Mouse (Mus musculus) liver, embryonic 15.5 days (tissue): ENCODE data around the gene Cdc45. TPM values are rescaled to one million over a fixed set of nuclear protein-coding genes. Genes with fewer than 3 reads are reported as not detected.
A peak's percentile ranks its signal among the peaks of the same experiment; 100 is the strongest.

ENCODE experiments used
- ATAC-seq: fragments of 200-750 bp; cut with Nextera tagmentation; 2 replicates; pipeline ENCODE4 v1.8.0; 2017; ENCODE audit warnings: moderate number of reproducible peaks, mild to moderate bottlenecking, moderate library complexity; ENCODE audit not compliant: insufficient read depth
- H3K27ac ChIP-seq: fragments of 300-500 bp; sonication (generic); replicated peaks from 2 replicates; pipeline ENCODE4 v1.5.1; 2015; ENCODE audit warnings: mild to moderate bottlenecking, inconsistent platforms
- H3K27me3 ChIP-seq: fragments of 300-500 bp; sonication (generic); 2 replicates; pipeline ENCODE4 v1.6.1; 2015; ENCODE audit warnings: mild to moderate bottlenecking, inconsistent platforms
- H3K36me3 ChIP-seq: fragments of 300-500 bp; sonication (generic); replicated peaks from 2 replicates; pipeline ENCODE4 v1.6.1; 2015; ENCODE audit warnings: moderate library complexity, mild to moderate bottlenecking, inconsistent platforms
- H3K4me1 ChIP-seq: fragments of 300-500 bp; sonication (generic); replicated peaks from 2 replicates; pipeline ENCODE4 v1.6.1; 2015; ENCODE audit warnings: inconsistent platforms
- H3K4me2 ChIP-seq: fragments of 300-500 bp; sonication (generic); 2 replicates; pipeline ENCODE4 v1.6.1; 2015; ENCODE audit warnings: moderate library complexity, mild to moderate bottlenecking, inconsistent platforms
- H3K4me3 ChIP-seq: fragments of 300-500 bp; sonication (generic); replicated peaks from 2 replicates; pipeline ENCODE4 v1.5.1; 2015; ENCODE audit warnings: mild to moderate bottlenecking, inconsistent platforms
- H3K9ac ChIP-seq: fragments of 300-500 bp; sonication (generic); 2 replicates; pipeline ENCODE4 v1.6.1; 2015; ENCODE audit warnings: moderate library complexity, mild to moderate bottlenecking, inconsistent platforms
- H3K9me3 ChIP-seq: fragments of 300-500 bp; sonication (generic); replicated peaks from 2 replicates; pipeline ENCODE4 v1.6.1; 2016; ENCODE audit warnings: inconsistent platforms
- WGBS: fragments of 180-500 bp; shearing (Covaris S2); methylation state at CpG from one replicate; pipeline ENCODE4 v1.1.7; 2015; ENCODE audit warnings: mixed read lengths; ENCODE audit not compliant: insufficient replicate concordance; 5-methylcytosine and 5-hydroxymethylcytosine counted together
- polyA plus RNA-seq: library from polyadenylated mRNA; unstranded; fragments of >200 nt; fragmentation: Nextera tagmentation; extraction: Ambion mirVana; gene quantifications from 2 replicates; pipeline ENCODE4 v1.2.1, GENCODE M21; 2015

The Cdc45 gene
- polyA plus RNA-seq, 1 experiment from 2014 or later = 40.7 TPM

GRCm38 (mm10) chr16:18788627-18789406 lies 23.0 kb downstream of the Cdc45 start:
- no peaks in the 10 kb centered on the region for H3K27me3 ChIP-seq
- 55% methylated on average over 10 of the region's 10 CpGs for WGBS
- H3K9me3 ChIP-seq = no peaks in the 10 kb centered on the region
- H3K4me1 ChIP-seq = peaks cover 26% of the 10 kb centered on the region
- peaks cover 96% of the 10 kb centered on the region for H3K36me3 ChIP-seq
- H3K4me3 ChIP-seq = no peak overlapping the region
- no peak overlapping the region for H3K4me2 ChIP-seq
- no peak for ATAC-seq
- no peak overlapping the region for H3K27ac ChIP-seq
- no peak overlapping the region for H3K9ac ChIP-seq

DNA sequence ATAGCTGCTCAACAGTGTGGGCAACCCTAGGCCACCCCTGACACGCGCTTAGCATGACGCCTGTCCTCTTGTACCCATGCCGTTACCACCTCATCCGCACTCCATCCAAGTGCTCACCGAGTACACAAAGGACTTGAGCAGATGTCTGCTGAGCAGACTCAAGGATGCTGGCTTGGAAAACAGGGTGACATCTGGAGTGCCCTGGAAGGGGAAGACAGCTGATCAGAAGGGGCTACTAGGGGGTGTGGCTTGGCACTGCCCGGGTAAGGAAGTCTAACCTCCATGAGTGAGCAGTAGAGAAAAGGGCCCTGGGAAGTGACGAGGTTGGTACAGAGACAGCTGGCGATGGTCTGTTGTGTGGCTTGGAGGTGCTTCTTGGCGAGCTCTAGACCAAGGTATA lies 25.1 kb downstream of the Cdc45 start:
- WGBS = 88% methylated on average over 10 of the region's 10 CpGs

DNA sequence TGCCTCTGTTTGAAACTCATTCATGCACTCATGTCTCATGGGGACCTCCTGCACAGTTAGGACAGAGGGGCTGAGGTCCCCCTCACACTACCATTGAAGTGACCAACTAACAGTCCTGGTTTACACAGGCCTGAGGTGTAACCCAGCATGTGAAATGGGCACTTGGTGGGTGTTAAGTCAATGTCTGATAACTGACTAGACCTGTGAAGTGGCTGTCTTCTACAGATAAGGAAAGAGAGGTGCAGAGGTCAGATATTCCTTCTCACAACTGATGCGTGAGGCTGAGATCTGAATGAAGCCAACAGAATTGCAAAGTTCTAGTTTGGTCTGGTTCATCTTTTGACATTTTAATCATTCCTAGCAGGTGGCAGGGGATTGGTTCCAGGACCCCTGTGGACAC lies 26.3 kb downstream of the Cdc45 start:
- Histone ChIP-seq H3K27me3 (no peaks in the 10 kb centered on the region), H3K9ac (no peak overlapping the region), H3K27ac (peak overlapping the region; percentile 43; the same call in 1 of the 2 replicates), H3K9me3 (no peaks in the 10 kb centered on the region), H3K4me1 (peaks cover 26% of the 10 kb centered on the region), H3K4me2 (peak overlapping the region; percentile 32), H3K4me3 (no peak overlapping the region), H3K36me3 (peaks cover 93% of the 10 kb centered on the region)
- 18% methylated on average over 1 of the region's 1 CpGs for WGBS
- peak; percentile 88 for ATAC-seq

More for the DNA sequence above, 25.1 kb downstream of the Cdc45 start:
- no peak for ATAC-seq
- H3K9me3 ChIP-seq = no peaks in the 10 kb centered on the region
- no peak overlapping the region for H3K9ac ChIP-seq
- H3K4me3 ChIP-seq = no peak overlapping the region
- H3K4me2 ChIP-seq = no peak overlapping the region
- no peak overlapping the region for H3K27ac ChIP-seq
- no peaks in the 10 kb centered on the region for H3K27me3 ChIP-seq
- H3K4me1 ChIP-seq = peaks cover 26% of the 10 kb centered on the region
- peaks cover 93% of the 10 kb centered on the region for H3K36me3 ChIP-seq

GRCm38 (mm10) chr16:18785025-18785424 lies 26.8 kb downstream of the Cdc45 start:
- Histone ChIP-seq H3K4me3 (no peak overlapping the region), H3K9ac (no peak overlapping the region), H3K27me3 (0 out of 2 replicates have a peak, but pooled peaks cover 1% of the 10 kb centered on the region), H3K4me1 (peaks cover 26% of the 10 kb centered on the region), H3K4me2 (peak overlapping the region; percentile 32), H3K36me3 (peaks cover 91% of the 10 kb centered on the region), H3K27ac (no peak overlapping the region; the same call in 1 of the 2 replicates), H3K9me3 (no peaks in the 10 kb centered on the region)
- WGBS = 65% methylated on average over 7 of the region's 7 CpGs
- peak; percentile 82 for ATAC-seq

- Histone ChIP-seq H3K27ac (no peak overlapping the region), H3K27me3 (peaks cover 33% of the 10 kb centered on the region), H3K9ac (no peak overlapping the region), H3K9me3 (no peaks in the 10 kb centered on the region), H3K4me1 (peaks cover 25% of the 10 kb centered on the region), H3K4me3 (no peak overlapping the region), H3K36me3 (peaks cover 64% of the 10 kb centered on the region), H3K4me2 (no peak overlapping the region)
- ATAC-seq = no peak
- 87% methylated on average over 10 of the region's 10 CpGs for WGBS
These were observed 30.0 kb downstream of the Cdc45 start for GRCm38 (mm10) chr16:18781810-18782209.

- H3K9me3 ChIP-seq = no peaks in the 10 kb centered on the region
- peaks cover 31% of the 10 kb centered on the region for H3K36me3 ChIP-seq
- peaks cover 65% of the 10 kb centered on the region for H3K27me3 ChIP-seq
- WGBS = 34% methylated on average over 2 of the region's 2 CpGs
- no peak for ATAC-seq
- H3K4me3 ChIP-seq = peak overlapping the region; percentile 36; the same call in 1 of the 2 replicates
- peak overlapping the region; percentile 1; the same call in 1 of the 2 replicates for H3K4me2 ChIP-seq
- no peaks in the 10 kb centered on the region for H3K4me1 ChIP-seq
- H3K9ac ChIP-seq = no peak overlapping the region
- no peak overlapping the region for H3K27ac ChIP-seq
These were observed 33.3 kb downstream of the Cdc45 start for GRCm38 (mm10) chr16:18778461-18778860.

DNA sequence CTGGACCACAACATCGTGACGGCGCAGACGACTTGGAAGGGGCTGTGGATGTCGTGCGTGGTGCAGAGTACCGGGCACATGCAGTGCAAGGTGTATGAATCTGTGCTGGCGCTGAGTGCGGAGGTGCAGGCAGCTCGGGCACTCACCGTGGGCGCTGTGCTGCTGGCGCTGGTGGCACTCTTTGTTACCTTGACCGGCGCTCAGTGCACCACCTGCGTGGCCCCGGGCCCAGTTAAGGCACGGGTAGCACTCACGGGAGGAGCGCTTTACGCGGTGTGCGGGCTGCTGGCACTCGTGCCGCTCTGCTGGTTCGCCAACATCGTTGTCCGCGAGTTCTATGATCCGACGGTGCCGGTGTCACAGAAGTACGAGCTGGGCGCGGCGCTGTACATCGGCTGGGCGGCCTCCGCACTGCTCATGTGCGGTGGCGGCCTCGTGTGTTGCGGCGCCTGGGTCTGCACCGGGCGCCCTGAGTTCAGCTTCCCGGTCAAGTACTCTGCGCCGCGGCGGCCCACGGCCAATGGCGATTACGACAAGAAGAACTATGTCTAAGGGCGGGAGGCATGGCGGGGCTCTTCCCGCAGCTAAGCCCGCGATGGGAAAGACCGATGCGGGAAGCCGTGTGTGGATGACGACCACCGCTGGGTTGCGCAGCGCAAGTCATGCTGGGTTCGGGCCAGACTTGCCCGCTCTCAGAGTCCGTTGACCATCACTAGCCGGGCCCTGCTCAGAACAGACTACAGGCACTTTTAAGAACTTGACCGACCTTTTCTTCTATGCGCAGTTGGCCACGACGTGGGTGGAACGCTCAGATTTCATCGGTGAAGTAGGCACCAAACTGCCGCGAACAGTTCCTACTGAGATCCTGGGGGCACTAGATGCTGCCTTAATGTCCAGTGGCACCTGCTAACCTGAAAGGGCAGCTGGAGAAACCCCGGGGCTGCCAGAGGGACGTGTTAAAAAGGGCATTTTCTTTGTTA lies 34.4 kb downstream of the Cdc45 start:
- 3% methylated on average over 80 of the region's 80 CpGs for WGBS
- peaks cover 70% of the 10 kb centered on the region for H3K27me3 ChIP-seq
- 0 out of 2 replicates have a peak, but pooled peaks have one; percentile 23 for ATAC-seq

DNA sequence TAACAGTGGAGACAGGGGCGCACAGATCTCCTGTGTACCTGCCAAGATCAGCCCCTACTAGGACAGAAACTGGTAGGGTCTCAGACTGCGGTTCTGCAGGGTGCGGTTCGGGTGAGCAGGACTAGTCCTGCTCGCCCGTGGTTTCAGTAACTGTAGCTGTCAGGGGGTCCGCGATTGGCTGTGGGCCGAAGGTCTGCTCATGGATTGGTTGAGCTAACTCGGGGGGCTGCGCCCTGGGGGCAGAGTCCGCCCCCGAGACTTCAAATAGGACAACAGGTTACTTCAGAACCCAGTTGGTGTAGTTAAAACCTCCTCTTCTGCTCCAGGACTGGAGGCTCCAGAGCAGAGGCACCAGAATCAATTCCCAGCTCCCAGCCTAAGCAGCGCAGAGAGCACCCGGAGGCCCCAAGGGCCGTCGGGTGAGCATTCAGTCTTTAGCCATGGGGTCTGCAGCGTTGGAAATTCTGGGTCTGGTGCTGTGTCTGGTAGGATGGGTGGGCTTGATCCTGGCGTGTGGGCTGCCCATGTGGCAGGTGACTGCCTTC lies 35.2 kb downstream of the Cdc45 start, which contains the start of gene Cldn5:
TSS of gene Cldn5 (plus strand) at position 292 of the 545 bp plus-strand sequence.
- no peaks in the 10 kb centered on the region for H3K9me3 ChIP-seq
- peak within 1 kb of the TSS; percentile 36 for H3K4me3 ChIP-seq
- H3K36me3 ChIP-seq = peaks cover 17% of the 10 kb centered on the region
- WGBS = 4% methylated on average over 19 of the region's 19 CpGs
- ATAC-seq = peak; percentile 57
- H3K4me2 ChIP-seq = peak within 1 kb of the TSS; percentile 37
- H3K27ac ChIP-seq = no peak within 1 kb of the TSS
- no peaks in the 10 kb centered on the region for H3K4me1 ChIP-seq
- peaks cover 70% of the 10 kb centered on the region for H3K27me3 ChIP-seq
- no peak within 1 kb of the TSS for H3K9ac ChIP-seq

More for the DNA sequence above, 34.4 kb downstream of the Cdc45 start:
- Histone ChIP-seq H3K4me2 (peak overlapping the region; percentile 37), H3K27ac (no peak overlapping the region), H3K9me3 (no peaks in the 10 kb centered on the region), H3K4me1 (no peaks in the 10 kb centered on the region), H3K36me3 (peaks cover 25% of the 10 kb centered on the region), H3K9ac (no peak overlapping the region), H3K4me3 (peak overlapping the region; percentile 36)

DNA sequence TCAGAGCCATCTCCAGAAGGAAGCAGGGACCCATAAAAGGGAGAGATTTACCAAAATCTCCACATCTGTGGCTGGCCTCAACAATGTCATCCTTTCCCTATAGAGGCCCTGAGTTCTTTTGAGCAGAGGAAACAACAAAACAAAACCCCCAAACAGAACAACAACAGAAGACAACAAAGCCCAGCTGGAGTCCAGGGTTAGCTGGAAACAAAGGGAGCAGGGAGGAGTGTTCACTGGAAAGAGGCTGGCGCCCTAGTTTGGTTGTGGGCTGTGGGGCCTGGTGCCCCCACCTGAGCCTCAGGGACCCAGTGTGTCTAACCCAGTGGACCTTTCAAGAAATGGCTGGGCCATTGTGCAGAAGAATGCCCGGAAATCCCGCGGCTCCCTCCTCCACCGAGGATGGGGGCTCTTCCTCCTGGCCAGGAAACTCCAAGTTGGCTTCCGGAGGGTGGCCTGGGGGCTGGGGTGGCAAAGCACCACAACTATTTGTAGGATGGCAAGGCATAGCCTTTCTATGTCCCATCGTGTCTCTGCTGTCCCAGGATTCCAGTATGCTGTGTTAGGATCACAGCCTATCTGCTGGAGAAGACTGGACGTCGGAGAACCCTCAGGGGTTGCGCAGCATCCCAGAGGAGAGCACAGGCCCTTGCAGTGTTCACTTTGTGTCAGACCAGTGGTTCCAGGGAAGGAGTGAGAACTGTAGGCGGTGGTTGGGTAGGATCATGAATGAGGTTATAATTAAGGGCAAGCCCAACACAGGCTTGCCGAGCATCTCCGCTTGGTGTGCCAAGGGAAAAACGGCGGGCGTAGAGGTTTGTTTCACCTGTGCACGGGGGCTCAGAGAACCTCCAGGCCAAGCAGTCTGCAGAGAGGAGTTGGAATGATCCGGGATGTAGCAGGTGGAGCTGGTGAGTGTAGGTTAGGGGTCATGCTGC lies 35.9 kb downstream of the Cdc45 start:
- Histone ChIP-seq H3K9ac (no peak overlapping the region), H3K27ac (no peak overlapping the region), H3K9me3 (no peaks in the 10 kb centered on the region), H3K4me1 (no peaks in the 10 kb centered on the region), H3K27me3 (peaks cover 70% of the 10 kb centered on the region), H3K36me3 (peaks cover 10% of the 10 kb centered on the region), H3K4me2 (0 out of 2 replicates have a peak overlapping the region, but pooled peaks have one; percentile 2), H3K4me3 (no peak overlapping the region)
- ATAC-seq = no peak
- 26% methylated on average over 18 of the region's 18 CpGs for WGBS

DNA sequence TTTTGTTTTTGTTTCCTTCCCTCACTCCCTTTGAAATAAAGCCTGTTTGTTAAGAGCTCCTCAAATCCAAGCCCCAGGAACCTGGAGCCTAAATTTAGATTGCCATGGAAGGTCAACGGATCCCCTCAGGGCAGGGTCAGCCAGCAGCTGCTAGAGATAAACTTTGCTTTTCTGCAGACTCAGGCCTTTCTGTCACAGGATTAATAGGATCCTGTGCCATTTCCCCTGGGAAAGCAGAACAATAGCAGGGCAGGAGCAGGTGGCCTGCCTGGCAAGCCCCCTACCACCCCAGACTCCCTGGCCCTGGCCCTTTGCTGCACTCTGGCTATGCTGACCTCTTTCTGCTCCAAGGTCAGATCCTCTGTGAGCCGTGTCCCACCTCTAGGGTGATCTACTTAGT lies 37.9 kb downstream of the Cdc45 start:
- Histone ChIP-seq H3K9ac (no peak overlapping the region), H3K4me3 (no peak overlapping the region), H3K4me2 (no peak overlapping the region), H3K4me1 (no peaks in the 10 kb centered on the region), H3K9me3 (no peaks in the 10 kb centered on the region), H3K36me3 (no peaks in the 10 kb centered on the region), H3K27me3 (peaks cover 58% of the 10 kb centered on the region), H3K27ac (no peak overlapping the region)
- 39% methylated on average over 2 of the region's 2 CpGs for WGBS
- no peak for ATAC-seq
